Mouse (Mus musculus): ENCODE results near the gene Ftl1.

Gene Ftl1

GRCm38 (mm10) chr7:45413113-45413863 lies 46.4 kb downstream of the Ftl1 start, which contains the start of gene Ntf5:
TSS of gene Ntf5 (plus strand) at chr7:45413695.
- no peak for DNase-seq (ENCODE audit: low read depth)

- no peak for DNase-seq (ENCODE audit: low read depth)
Measured at GRCm38 (mm10) chr7:45412421-45412820, 47.3 kb downstream of the Ftl1 start.

GRCm38 (mm10) chr7:45409497-45410163 lies 50.1 kb downstream of the Ftl1 start:
- DNase-seq (ENCODE audit: low read depth): no peak

- no peak for DNase-seq (ENCODE audit: low read depth)
Measured at GRCm38 (mm10) chr7:45408949-45409348, 50.7 kb downstream of the Ftl1 start.

- no peak for DNase-seq (ENCODE audit: low read depth)
Measured at GRCm38 (mm10) chr7:45408351-45408750, 51.3 kb downstream of the Ftl1 start.
